Mouse (Mus musculus) kidney, postnatal 0 days (tissue): ENCODE measurements around the gene Hck. TPM values are rescaled to one million over a fixed set of nuclear protein-coding genes. Genes with fewer than 3 reads are reported as not detected.
A peak's percentile ranks its signal among the peaks of the same experiment; 100 is the strongest.

Source experiments
- ATAC-seq: fragments of 200-750 bp; cut with Nextera tagmentation; replicated peaks from 2 replicates; pipeline ENCODE4 v1.8.0; 2017; ENCODE audit warnings: low read depth, moderate number of reproducible peaks, moderate TSS enrichment, moderate library complexity; ENCODE audit not compliant: low FRiP score
- DNase-seq: peaks from one replicate; pipeline ENCODE4 v3.0.0-alpha.2; 2016; ENCODE audit warnings: low spot score
- H3K27ac ChIP-seq: fragments of 300-500 bp; sonication (generic); 2 replicates; pipeline ENCODE4 v1.5.1; 2014; ENCODE audit warnings: mild to moderate bottlenecking
- H3K27me3 ChIP-seq: fragments of 300-500 bp; sonication (generic); 2 replicates; pipeline ENCODE4 v1.6.1; 2014; ENCODE audit warnings: low read length, mixed read lengths; ENCODE audit not compliant: insufficient read depth
- H3K36me3 ChIP-seq: fragments of 300-500 bp; sonication (generic); 2 replicates; pipeline ENCODE4 v1.6.1; 2014; ENCODE audit warnings: low read length, mixed read lengths; ENCODE audit not compliant: insufficient read depth
- H3K4me1 ChIP-seq: fragments of 300-500 bp; sonication (generic); replicated peaks from 2 replicates; pipeline ENCODE4 v1.6.1; 2014; ENCODE audit warnings: antibody characterized with exemption, low read length, mixed read lengths; ENCODE audit not compliant: insufficient read depth
- H3K4me2 ChIP-seq: fragments of 300-500 bp; sonication (generic); 2 replicates; pipeline ENCODE4 v1.6.1; 2014; ENCODE audit warnings: mild to moderate bottlenecking, low read length, moderate library complexity, mixed read lengths
- H3K4me3 ChIP-seq: fragments of 300-500 bp; sonication (generic); replicated peaks from 2 replicates; pipeline ENCODE4 v1.5.1; 2014; ENCODE audit warnings: low read depth, low read length
- H3K9ac ChIP-seq: fragments of 300-500 bp; sonication (generic); 2 replicates; pipeline ENCODE4 v1.6.1; 2014; ENCODE audit warnings: low read depth, low read length
- H3K9me3 ChIP-seq: fragments of 300-500 bp; sonication (generic); replicated peaks from 2 replicates; pipeline ENCODE4 v1.6.1; 2016; ENCODE audit warnings: low read length, inconsistent platforms, mixed read lengths
- CTCF ChIP-seq: IDR thresholded peaks from 2 replicates; pipeline ENCODE4 v1.5.1; 2016; ENCODE audit warnings: antibody characterized with exemption, low read depth, mild to moderate bottlenecking, moderate library complexity
- WGBS: fragments of 180-500 bp; shearing (Covaris S2); extraction: QIAGEN DNeasy Blood & Tissue Kit; methylation state at CpG from one replicate; pipeline ENCODE4 v1.1.7; 2014; 5-methylcytosine and 5-hydroxymethylcytosine counted together
- polyA plus RNA-seq: library from polyadenylated mRNA; unstranded; fragments of >200 nt; fragmentation: Nextera tagmentation; extraction: Ambion mirVana; gene quantifications from 2 replicates; pipeline ENCODE4 v1.2.1, GENCODE M21; 2015

Gene Hck
- polyA plus RNA-seq, 1 experiment from 2014 or later: 4.3 TPM

DNA sequence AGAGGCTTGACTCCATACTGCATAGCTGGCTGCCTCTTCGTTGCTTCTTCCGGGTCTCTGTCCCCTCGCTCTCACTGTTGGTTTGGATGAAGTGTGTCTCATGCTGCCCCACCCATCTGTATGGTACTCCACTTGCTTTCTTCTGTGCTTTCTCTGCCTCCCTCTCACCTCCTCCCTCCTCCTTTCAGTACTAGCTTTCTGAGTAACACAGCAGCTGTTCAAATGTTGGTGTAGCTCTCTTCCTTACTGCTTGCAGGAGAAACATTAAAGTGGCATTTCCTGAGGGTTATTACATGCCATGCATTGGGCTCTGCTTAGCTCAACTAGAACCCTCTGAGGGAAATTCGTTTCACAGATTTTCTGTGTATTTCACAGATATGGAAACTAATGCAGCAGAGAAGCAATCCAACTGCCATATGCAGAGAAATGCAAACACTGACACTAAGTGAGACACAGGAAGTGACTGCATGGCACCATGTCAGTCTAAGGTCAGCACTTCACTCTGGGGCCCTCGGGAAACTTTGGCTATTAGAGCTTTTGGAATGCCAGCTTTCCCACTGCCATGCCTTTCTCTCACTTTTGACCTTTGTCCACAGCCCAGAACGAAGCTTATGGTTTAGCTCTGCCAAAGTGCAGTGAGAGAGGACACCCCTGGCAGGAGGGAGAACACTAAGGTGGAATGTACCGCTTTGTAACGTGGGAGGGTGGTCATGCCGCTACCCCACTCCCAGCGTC is 71.0 kb downstream of the Hck start:
- Histone ChIP-seq H3K4me2 (no peak overlapping the region), H3K4me3 (no peak overlapping the region), H3K27me3 (no peaks in the 10 kb centered on the region), H3K4me1 (no peaks in the 10 kb centered on the region), H3K9me3 (no peaks in the 10 kb centered on the region), H3K9ac (no peak overlapping the region), H3K36me3 (peaks cover 20% of the 10 kb centered on the region), H3K27ac (peak overlapping the region; percentile 1; the same call in 1 of the 2 replicates)
- TF ChIP-seq CTCF: no peak
- DNase-seq (no peak), ATAC-seq (no peak)
- WGBS: 68% methylated on average over 10 of the region's 10 CpGs

- Histone ChIP-seq H3K36me3 (peaks cover 27% of the 10 kb centered on the region), H3K4me2 (no peak overlapping the region), H3K27ac (0 out of 2 replicates have a peak overlapping the region, but pooled peaks have one; percentile 1)
These were observed 71.7 kb downstream of the Hck start for GRCm38 (mm10) chr2:153179961-153180360.

DNA sequence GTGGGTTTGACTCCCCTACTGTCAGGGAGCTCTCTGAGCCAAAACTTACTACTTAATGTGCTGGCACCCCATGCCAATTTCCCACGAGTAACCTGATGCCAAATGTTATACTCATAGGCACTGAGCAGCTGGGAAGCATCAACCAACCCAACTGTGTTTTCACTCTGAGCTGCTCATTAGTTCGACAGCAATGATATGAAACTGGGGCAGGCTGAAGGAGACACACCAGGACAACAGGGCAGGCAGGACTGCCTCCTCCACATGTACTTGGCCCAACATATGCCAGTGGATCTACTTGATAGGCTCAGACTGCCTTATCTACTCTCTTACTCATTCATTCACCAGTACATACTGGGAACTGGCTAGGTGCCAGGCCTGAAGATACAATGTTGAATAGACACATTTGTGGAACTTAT is 77.9 kb downstream of the Hck start:
- no peaks in the 10 kb centered on the region for H3K27me3 ChIP-seq
- H3K9me3 ChIP-seq: no peaks in the 10 kb centered on the region
- no peak for ATAC-seq
- no peak for TF ChIP-seq CTCF
- 42% methylated on average over 2 of the region's 2 CpGs for WGBS
- no peak overlapping the region for H3K9ac ChIP-seq
- no peak for DNase-seq
- H3K4me3 ChIP-seq: no peak overlapping the region
- H3K4me2 ChIP-seq: no peak overlapping the region
- H3K4me1 ChIP-seq: no peaks in the 10 kb centered on the region
- no peak overlapping the region for H3K27ac ChIP-seq
- H3K36me3 ChIP-seq: peaks cover 71% of the 10 kb centered on the region

More at GRCm38 (mm10) chr2:153179961-153180360, 71.7 kb downstream of the Hck start:
- TF ChIP-seq CTCF: no peak
- no peaks in the 10 kb centered on the region for H3K27me3 ChIP-seq
- DNase-seq (no peak), ATAC-seq (no peak)
- H3K4me1 ChIP-seq: no peaks in the 10 kb centered on the region
- H3K9ac ChIP-seq: no peak overlapping the region
- no peaks in the 10 kb centered on the region for H3K9me3 ChIP-seq
- WGBS: 87% methylated on average over 3 of the region's 3 CpGs
- H3K4me3 ChIP-seq: no peak overlapping the region

- no peak overlapping the region for H3K27ac ChIP-seq
- H3K36me3 ChIP-seq: peaks cover 77% of the 10 kb centered on the region
- no peak overlapping the region for H3K4me2 ChIP-seq
- DNase-seq: no peak
- no peak overlapping the region for H3K9ac ChIP-seq
- no peak overlapping the region for H3K4me3 ChIP-seq
- no peaks in the 10 kb centered on the region for H3K9me3 ChIP-seq
- WGBS: 80% methylated on average over 2 of the region's 2 CpGs
- TF ChIP-seq CTCF: no peak
- H3K27me3 ChIP-seq: no peaks in the 10 kb centered on the region
- H3K4me1 ChIP-seq: no peaks in the 10 kb centered on the region
- no peak for ATAC-seq
These were observed 79.6 kb downstream of the Hck start for GRCm38 (mm10) chr2:153187848-153188247.

- WGBS: 81% methylated on average over 2 of the region's 2 CpGs
These were observed 83.0 kb downstream of the Hck start for GRCm38 (mm10) chr2:153191242-153191641.

GRCm38 (mm10) chr2:153194255-153194654 is 86.0 kb downstream of the Hck start:
- DNase-seq: no peak
- Histone ChIP-seq H3K4me3 (no peak overlapping the region), H3K9ac (no peak overlapping the region), H3K36me3 (peaks cover 46% of the 10 kb centered on the region), H3K4me2 (no peak overlapping the region), H3K4me1 (no peaks in the 10 kb centered on the region), H3K27ac (no peak overlapping the region), H3K9me3 (no peaks in the 10 kb centered on the region), H3K27me3 (no peaks in the 10 kb centered on the region)
- TF ChIP-seq CTCF: no peak
- ATAC-seq: no peak
- 93% methylated on average over 3 of the region's 3 CpGs for WGBS

More at GRCm38 (mm10) chr2:153191242-153191641, 83.0 kb downstream of the Hck start:
- H3K9me3 ChIP-seq: no peaks in the 10 kb centered on the region
- ATAC-seq (no peak), DNase-seq (no peak)
- H3K9ac ChIP-seq: no peak overlapping the region
- peaks cover 70% of the 10 kb centered on the region for H3K36me3 ChIP-seq
- no peaks in the 10 kb centered on the region for H3K4me1 ChIP-seq
- no peak for TF ChIP-seq CTCF
- no peak overlapping the region for H3K4me3 ChIP-seq
- H3K4me2 ChIP-seq: no peak overlapping the region
- no peak overlapping the region for H3K27ac ChIP-seq
- H3K27me3 ChIP-seq: no peaks in the 10 kb centered on the region
